Mouse (Mus musculus) kidney, postnatal 0 days (tissue): Measurements from ENCODE around the gene Lrrc3c. TPM values are rescaled to one million over a fixed set of nuclear protein-coding genes. Genes with fewer than 3 reads are reported as not detected.

Experiments
- ATAC-seq: fragments of 200-750 bp; cut with Nextera tagmentation; replicated peaks from 2 replicates; pipeline ENCODE4 v1.8.0; 2017; ENCODE audit warnings: low read depth, moderate number of reproducible peaks, moderate TSS enrichment, moderate library complexity; ENCODE audit not compliant: low FRiP score
- DNase-seq: peaks from one replicate; pipeline ENCODE4 v3.0.0-alpha.2; 2016; ENCODE audit warnings: low spot score
- H3K27ac ChIP-seq: fragments of 300-500 bp; sonication (generic); 2 replicates; pipeline ENCODE4 v1.5.1; 2014; ENCODE audit warnings: mild to moderate bottlenecking
- H3K27me3 ChIP-seq: fragments of 300-500 bp; sonication (generic); 2 replicates; pipeline ENCODE4 v1.6.1; 2014; ENCODE audit warnings: low read length, mixed read lengths; ENCODE audit not compliant: insufficient read depth
- H3K36me3 ChIP-seq: fragments of 300-500 bp; sonication (generic); 2 replicates; pipeline ENCODE4 v1.6.1; 2014; ENCODE audit warnings: low read length, mixed read lengths; ENCODE audit not compliant: insufficient read depth
- H3K4me1 ChIP-seq: fragments of 300-500 bp; sonication (generic); replicated peaks from 2 replicates; pipeline ENCODE4 v1.6.1; 2014; ENCODE audit warnings: antibody characterized with exemption, low read length, mixed read lengths; ENCODE audit not compliant: insufficient read depth
- H3K4me2 ChIP-seq: fragments of 300-500 bp; sonication (generic); 2 replicates; pipeline ENCODE4 v1.6.1; 2014; ENCODE audit warnings: mild to moderate bottlenecking, low read length, moderate library complexity, mixed read lengths
- H3K4me3 ChIP-seq: fragments of 300-500 bp; sonication (generic); replicated peaks from 2 replicates; pipeline ENCODE4 v1.5.1; 2014; ENCODE audit warnings: low read depth, low read length
- H3K9ac ChIP-seq: fragments of 300-500 bp; sonication (generic); 2 replicates; pipeline ENCODE4 v1.6.1; 2014; ENCODE audit warnings: low read depth, low read length
- H3K9me3 ChIP-seq: fragments of 300-500 bp; sonication (generic); replicated peaks from 2 replicates; pipeline ENCODE4 v1.6.1; 2016; ENCODE audit warnings: low read length, inconsistent platforms, mixed read lengths
- CTCF ChIP-seq: IDR thresholded peaks from 2 replicates; pipeline ENCODE4 v1.5.1; 2016; ENCODE audit warnings: antibody characterized with exemption, low read depth, mild to moderate bottlenecking, moderate library complexity
- WGBS: fragments of 180-500 bp; shearing (Covaris S2); extraction: QIAGEN DNeasy Blood & Tissue Kit; methylation state at CpG from one replicate; pipeline ENCODE4 v1.1.7; 2014; 5-methylcytosine and 5-hydroxymethylcytosine counted together
- polyA plus RNA-seq: library from polyadenylated mRNA; unstranded; fragments of >200 nt; fragmentation: Nextera tagmentation; extraction: Ambion mirVana; gene quantifications from 2 replicates; pipeline ENCODE4 v1.2.1, GENCODE M21; 2015

Gene Lrrc3c
- not detected in 2 replicates for polyA plus RNA-seq

- Histone ChIP-seq H3K4me1 (0 out of 2 replicates have a peak, but pooled peaks cover 6% of the 10 kb centered on the region), H3K36me3 (no peaks in the 10 kb centered on the region), H3K27ac (no peak within 1 kb of the TSS), H3K9me3 (no peaks in the 10 kb centered on the region), H3K4me2 (no peak within 1 kb of the TSS), H3K27me3 (peaks cover 8% of the 10 kb centered on the region; the same call in 1 of the 2 replicates), H3K9ac (no peak within 1 kb of the TSS), H3K4me3 (no peak within 1 kb of the TSS)
- no peak for TF ChIP-seq CTCF
- WGBS, result 79% methylated on average over 8 of the region's 8 CpGs
- DNase-seq (no peak), ATAC-seq (no peak)
Measured at GRCm38 (mm10) chr11:98597991-98598390, at the start of gene Lrrc3c. TSS of gene Lrrc3c (plus strand) at chr11:98598291.

- ATAC-seq (no peak), DNase-seq (no peak)
- Histone ChIP-seq H3K9me3 (no peaks in the 10 kb centered on the region), H3K27me3 (peaks cover 17% of the 10 kb centered on the region; the same call in 1 of the 2 replicates), H3K4me2 (no peak overlapping the region), H3K4me3 (no peak overlapping the region), H3K9ac (no peak overlapping the region), H3K4me1 (peaks cover 11% of the 10 kb centered on the region; the same call in 1 of the 2 replicates), H3K36me3 (no peaks in the 10 kb centered on the region), H3K27ac (no peak overlapping the region)
- WGBS, result 71% methylated on average over 4 of the region's 4 CpGs
- peak; percentile 32; the same call in 1 of the 2 replicates for TF ChIP-seq CTCF
Measured at GRCm38 (mm10) chr11:98549363-98549762, 48.7 kb upstream of the Lrrc3c start.

- Histone ChIP-seq H3K27ac (no peak overlapping the region), H3K9ac (no peak overlapping the region), H3K4me2 (peak overlapping the region; percentile 80), H3K27me3 (peaks cover 17% of the 10 kb centered on the region; the same call in 1 of the 2 replicates), H3K4me1 (peaks cover 11% of the 10 kb centered on the region; the same call in 1 of the 2 replicates), H3K9me3 (no peaks in the 10 kb centered on the region), H3K36me3 (no peaks in the 10 kb centered on the region), H3K4me3 (peak overlapping the region; percentile 58)
- no peak for TF ChIP-seq CTCF
- no peak for ATAC-seq
- DNase-seq, result no peak
- WGBS, result 20% methylated on average over 20 of the region's 20 CpGs
Measured at GRCm38 (mm10) chr11:98550311-98550974, 47.6 kb upstream of the Lrrc3c start.

GRCm38 (mm10) chr11:98550975-98551828 lies 46.9 kb upstream of the Lrrc3c start, which contains the start of gene Zpbp2:
TSS of gene Zpbp2 (plus strand) at chr11:98551097.
- under 1% methylated on average over 51 of the region's 51 CpGs for WGBS
- peaks cover 12% of the 10 kb centered on the region; the same call in 1 of the 2 replicates for H3K27me3 ChIP-seq
- H3K4me2 ChIP-seq, result peak within 1 kb of the TSS; percentile 80
- DNase-seq (peak; percentile 95), ATAC-seq (peak; percentile 93)
- 0 out of 2 replicates have a peak within 1 kb of the TSS, but pooled peaks have one; percentile 32 for H3K27ac ChIP-seq
- H3K36me3 ChIP-seq, result no peaks in the 10 kb centered on the region
- H3K9ac ChIP-seq, result peak within 1 kb of the TSS; percentile 57
- peak within 1 kb of the TSS; percentile 58 for H3K4me3 ChIP-seq
- 0 out of 2 replicates have a peak, but pooled peaks have one; percentile 21 for TF ChIP-seq CTCF
- no peaks in the 10 kb centered on the region for H3K9me3 ChIP-seq
- H3K4me1 ChIP-seq, result peaks cover 6% of the 10 kb centered on the region; the same call in 1 of the 2 replicates

DNA sequence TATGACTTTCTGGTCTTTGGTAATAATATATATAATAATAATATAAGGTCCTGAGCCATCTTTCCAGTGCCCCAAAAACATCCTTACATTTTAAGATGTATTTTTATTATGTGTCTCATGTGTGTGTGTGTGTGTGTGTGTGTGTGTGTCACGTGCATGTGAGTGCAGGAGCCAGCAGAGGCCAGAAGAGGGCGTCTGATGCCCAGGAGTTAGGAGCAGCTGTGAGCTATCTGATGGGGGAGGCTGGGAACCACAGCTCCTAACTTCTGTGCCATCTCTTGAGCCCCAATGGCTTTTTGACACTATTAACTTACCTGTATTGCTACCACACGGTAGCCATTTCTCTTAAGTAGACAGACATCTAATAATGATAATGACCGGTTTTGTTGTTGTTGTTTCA lies 44.1 kb upstream of the Lrrc3c start:
- no peak overlapping the region for H3K9ac ChIP-seq
- 92% methylated on average over 4 of the region's 4 CpGs for WGBS
- no peak overlapping the region for H3K27ac ChIP-seq
- H3K4me2 ChIP-seq, result no peak overlapping the region
- H3K27me3 ChIP-seq, result 0 out of 2 replicates have a peak, but pooled peaks cover under 1% of the 10 kb centered on the region
- H3K36me3 ChIP-seq, result no peaks in the 10 kb centered on the region
- ATAC-seq (no peak), DNase-seq (no peak)
- H3K9me3 ChIP-seq, result no peaks in the 10 kb centered on the region
- no peak overlapping the region for H3K4me3 ChIP-seq
- H3K4me1 ChIP-seq, result peaks cover 6% of the 10 kb centered on the region; the same call in 1 of the 2 replicates
- no peak for TF ChIP-seq CTCF

- ATAC-seq (no peak), DNase-seq (peak; percentile 51)
- WGBS, result 64% methylated on average over 12 of the region's 12 CpGs
Measured at GRCm38 (mm10) chr11:98555124-98555700, 42.9 kb upstream of the Lrrc3c start.

More at GRCm38 (mm10) chr11:98555124-98555700, 42.9 kb upstream of the Lrrc3c start:
- H3K4me2 ChIP-seq, result no peak overlapping the region
- no peak overlapping the region for H3K27ac ChIP-seq
- H3K36me3 ChIP-seq, result no peaks in the 10 kb centered on the region
- no peak overlapping the region for H3K9ac ChIP-seq
- H3K9me3 ChIP-seq, result no peaks in the 10 kb centered on the region
- H3K4me3 ChIP-seq, result no peak overlapping the region
- peak; percentile 66 for TF ChIP-seq CTCF
- H3K4me1 ChIP-seq, result peaks cover 6% of the 10 kb centered on the region; the same call in 1 of the 2 replicates
- no peaks in the 10 kb centered on the region for H3K27me3 ChIP-seq
